Mouse (Mus musculus): Measurements from ENCODE around the gene Ube2g1. TPM values are rescaled to one million over a fixed set of nuclear protein-coding genes. Genes with fewer than 3 reads are reported as not detected.

Gene Ube2g1
- polyA plus RNA-seq, 1 experiment from 2014 or later = 44.9 TPM

GRCm38 (mm10) chr11:72726023-72726422 is 118.9 kb downstream of the Ube2g1 start:
- Histone ChIP-seq H3K4me3 (ENCODE audit: low read depth, low read length) (no peak overlapping the region), H3K9ac (replicated peaks; ENCODE audit: low read depth) (no peak overlapping the region), H3K27ac (ENCODE audit: low read length) (no peak overlapping the region), H3K4me2 (replicated peaks; ENCODE audit: low read depth, low read length) (no peak overlapping the region), H3K36me3 (ENCODE audit: insufficient read depth, low read length) (peaks cover 5% of the 10 kb centered on the region; the same call in 1 of the 2 replicates), H3K9me3 (ENCODE audit: low read length) (no peaks in the 10 kb centered on the region), H3K27me3 (replicated peaks; ENCODE audit: insufficient read depth, low read length) (no peaks in the 10 kb centered on the region), H3K4me1 (ENCODE audit: insufficient read depth, low read depth, low read length) (no peaks in the 10 kb centered on the region)
- DNase-seq (ENCODE audit: low spot score) = peak; percentile 52
- ATAC-seq = no peak
- TF ChIP-seq EP300 (IDR thresholded peaks at IDR 0.05) (no peak), CTCF (IDR thresholded peaks at IDR 0.05) (peak; percentile 64)

- Histone ChIP-seq H3K9me3 (ENCODE audit: low read length) (no peaks in the 10 kb centered on the region), H3K4me1 (ENCODE audit: insufficient read depth, low read depth, low read length) (no peaks in the 10 kb centered on the region), H3K27me3 (replicated peaks; ENCODE audit: insufficient read depth, low read length) (no peaks in the 10 kb centered on the region), H3K4me2 (replicated peaks; ENCODE audit: low read depth, low read length) (no peak overlapping the region), H3K36me3 (ENCODE audit: insufficient read depth, low read length) (peaks cover 18% of the 10 kb centered on the region; the same call in 1 of the 2 replicates), H3K4me3 (ENCODE audit: low read depth, low read length) (no peak overlapping the region), H3K27ac (ENCODE audit: low read length) (no peak overlapping the region), H3K9ac (replicated peaks; ENCODE audit: low read depth) (no peak overlapping the region)
- ATAC-seq (no peak), DNase-seq (ENCODE audit: low spot score) (no peak)
- 84% methylated on average over 3 of the region's 3 CpGs for WGBS
- no peak for TF ChIP-seq CTCF (IDR thresholded peaks at IDR 0.05)
- no peak for TF ChIP-seq EP300 (IDR thresholded peaks at IDR 0.05)
These were observed 126.7 kb downstream of the Ube2g1 start for GRCm38 (mm10) chr11:72733736-72734135.

- Histone ChIP-seq H3K9ac (replicated peaks; ENCODE audit: low read depth) (no peak overlapping the region), H3K4me3 (ENCODE audit: low read depth, low read length) (no peak overlapping the region), H3K36me3 (ENCODE audit: insufficient read depth, low read length) (peaks cover 23% of the 10 kb centered on the region; the same call in 1 of the 2 replicates), H3K27ac (ENCODE audit: low read length) (no peak overlapping the region), H3K4me1 (ENCODE audit: insufficient read depth, low read depth, low read length) (no peaks in the 10 kb centered on the region), H3K27me3 (replicated peaks; ENCODE audit: insufficient read depth, low read length) (no peaks in the 10 kb centered on the region), H3K9me3 (ENCODE audit: low read length) (no peaks in the 10 kb centered on the region), H3K4me2 (replicated peaks; ENCODE audit: low read depth, low read length) (no peak overlapping the region)
- 67% methylated on average over 4 of the region's 4 CpGs for WGBS
- DNase-seq (ENCODE audit: low spot score) (no peak), ATAC-seq (no peak)
- TF ChIP-seq CTCF (IDR thresholded peaks at IDR 0.05) = no peak
- TF ChIP-seq EP300 (IDR thresholded peaks at IDR 0.05) = no peak
These were observed 127.9 kb downstream of the Ube2g1 start for GRCm38 (mm10) chr11:72734840-72735518.

GRCm38 (mm10) chr11:72735519-72735860 is 128.4 kb downstream of the Ube2g1 start:
- ATAC-seq (no peak), DNase-seq (ENCODE audit: low spot score) (no peak)
- Histone ChIP-seq H3K27ac (ENCODE audit: low read length) (no peak overlapping the region), H3K27me3 (replicated peaks; ENCODE audit: insufficient read depth, low read length) (no peaks in the 10 kb centered on the region), H3K4me2 (replicated peaks; ENCODE audit: low read depth, low read length) (no peak overlapping the region), H3K36me3 (ENCODE audit: insufficient read depth, low read length) (peaks cover 28% of the 10 kb centered on the region; the same call in 1 of the 2 replicates), H3K9me3 (ENCODE audit: low read length) (no peaks in the 10 kb centered on the region), H3K9ac (replicated peaks; ENCODE audit: low read depth) (no peak overlapping the region), H3K4me3 (ENCODE audit: low read depth, low read length) (no peak overlapping the region), H3K4me1 (ENCODE audit: insufficient read depth, low read depth, low read length) (no peaks in the 10 kb centered on the region)
- WGBS = 82% methylated on average over 2 of the region's 2 CpGs
- TF ChIP-seq CTCF (IDR thresholded peaks at IDR 0.05) (no peak), EP300 (IDR thresholded peaks at IDR 0.05) (no peak)

Small RNA genes within 50 kb of the gene (microRNA-seq; reads per million reads assigned to microRNA genes)
- gene Gm25678 = not detected

Other genes with a start within 250 kb of the Ube2g1 start
- gene Tekt1, start 244.8 kb upstream of the Ube2g1 start, polyA plus RNA-seq (2015; fragmentation: Nextera tagmentation; extraction: Ambion mirVana) = 14.2 and 17.3 TPM in 2 replicates
- gene Smtnl2, start 195.6 kb upstream of the Ube2g1 start, polyA plus RNA-seq (2015; fragmentation: Nextera tagmentation; extraction: Ambion mirVana) = 108 TPM in 2 replicates
- 0.94 and 1.0 TPM in 2 replicates for gene Ggt6, start 171.8 kb upstream of the Ube2g1 start, polyA plus RNA-seq (2015; fragmentation: Nextera tagmentation; extraction: Ambion mirVana)
- gene Mybbp1a, start 165.9 kb upstream of the Ube2g1 start, polyA plus RNA-seq (2015; fragmentation: Nextera tagmentation; extraction: Ambion mirVana) = 41.5 and 44.3 TPM in 2 replicates
- 11.1 and 12.2 TPM in 2 replicates for gene Spns2, start 117.4 kb upstream of the Ube2g1 start, polyA plus RNA-seq (2015; fragmentation: Nextera tagmentation; extraction: Ambion mirVana)
- 0.06 and 0.12 TPM in 2 replicates for gene Spns3, start 56.8 kb upstream of the Ube2g1 start, polyA plus RNA-seq (2015; fragmentation: Nextera tagmentation; extraction: Ambion mirVana)
- gene Ankfy1, start 82.7 kb downstream of the Ube2g1 start, polyA plus RNA-seq (2015; fragmentation: Nextera tagmentation; extraction: Ambion mirVana) = 7.9 and 9.4 TPM in 2 replicates
- gene Cyb5d2, start 188.9 kb downstream of the Ube2g1 start, polyA plus RNA-seq (2015; fragmentation: Nextera tagmentation; extraction: Ambion mirVana) = 7.1 and 7.2 TPM in 2 replicates
- gene Zzef1, start 188.9 kb downstream of the Ube2g1 start, polyA plus RNA-seq (2015; fragmentation: Nextera tagmentation; extraction: Ambion mirVana) = 9.6 and 10.6 TPM in 2 replicates